Mouse (Mus musculus) layer of hippocampus, adult 8-10 months (tissue): Measurements from ENCODE around the gene Mark2. TPM values are rescaled to one million over a fixed set of nuclear protein-coding genes. Genes with fewer than 3 reads are reported as not detected.
"Not testable (repeated sequence)": the region's sequence is repeated elsewhere in the genome, so short reads cannot be mapped to it uniquely, and the experiment has no call there.

Experiments used
- DNase-seq, 2 experiments: peaks; one replicate each; pipeline ENCODE4 v3.0.0; 2022; ENCODE audit warnings: low spot score in 2 of 2
- total RNA-seq, 4 experiments: library from RNA; stranded (reverse); gene quantifications; 2 replicates each; pipeline ENCODE4 v1.2.4; 2022

Gene Mark2
- 100 to 1,000 TPM; 101 to 135 (median 120) TPM for total RNA-seq

GRCm38 (mm10) chr19:7341512-7342397 lies at the start of gene Mark2:
Gene Mark2 (minus strand): TSS chr19:7341860.
- DNase-seq, result peak; percentile 99

- DNase-seq, result no peak
These were observed 46.8 kb upstream of the Mark2 start for GRCm38 (mm10) chr19:7388488-7388887.

- no peak for DNase-seq
These were observed 44.4 kb upstream of the Mark2 start for GRCm38 (mm10) chr19:7386042-7386441.

- DNase-seq, result peak; percentile 95 to 98
These were observed 41.5 kb upstream of the Mark2 start, which contains the start of gene Spindoc for GRCm38 (mm10) chr19:7382903-7383865. Gene Spindoc (minus strand): TSS chr19:7382994.

GRCm38 (mm10) chr19:7382248-7382902 lies 40.7 kb upstream of the Mark2 start:
- DNase-seq, result peak; percentile 18 to 21

GRCm38 (mm10) chr19:7381906-7382247 lies 40.2 kb upstream of the Mark2 start:
- no peak for DNase-seq

- DNase-seq, result no peak
These were observed 36.0 kb upstream of the Mark2 start for GRCm38 (mm10) chr19:7377639-7378038.

- no peak for DNase-seq
These were observed 32.8 kb upstream of the Mark2 start for GRCm38 (mm10) chr19:7374491-7374890.

GRCm38 (mm10) chr19:7369469-7369868 lies 27.8 kb upstream of the Mark2 start:
- not testable (repeated sequence) for DNase-seq

- no peak for DNase-seq
These were observed 12.0 kb upstream of the Mark2 start for GRCm38 (mm10) chr19:7353636-7354035.

- no peak for DNase-seq
These were observed 11.3 kb upstream of the Mark2 start for GRCm38 (mm10) chr19:7352809-7353495.

- DNase-seq, result no peak
These were observed 8.3 kb upstream of the Mark2 start for GRCm38 (mm10) chr19:7349993-7350392.

- DNase-seq, result peak in 1 of 2 experiments; percentile 44
These were observed 3.6 kb upstream of the Mark2 start for GRCm38 (mm10) chr19:7345235-7345755.

GRCm38 (mm10) chr19:7342646-7343045 lies 986 bp upstream of the Mark2 start:
- no peak for DNase-seq

- DNase-seq, result peak; percentile 23 to 33
These were observed 732 bp downstream of the Mark2 start for GRCm38 (mm10) chr19:7340780-7341475.

GRCm38 (mm10) chr19:7340371-7340779 lies 1.3 kb downstream of the Mark2 start:
- peak in 1 of 2 experiments; percentile 34 for DNase-seq

- no peak for DNase-seq
These were observed 1.8 kb downstream of the Mark2 start for GRCm38 (mm10) chr19:7339867-7340266.

- no peak for DNase-seq
These were observed 2.6 kb downstream of the Mark2 start for GRCm38 (mm10) chr19:7339026-7339425.

- DNase-seq, result no peak
These were observed 3.8 kb downstream of the Mark2 start for GRCm38 (mm10) chr19:7337781-7338342.

- no peak for DNase-seq
These were observed 6.0 kb downstream of the Mark2 start for GRCm38 (mm10) chr19:7335656-7336055.
